Mouse (Mus musculus): ENCODE results near the gene Gm17584. TPM values are rescaled to one million over a fixed set of nuclear protein-coding genes. Genes with fewer than 3 reads are reported as not detected.
"Not testable (repeated sequence)": the region's sequence is repeated elsewhere in the genome, so short reads cannot be mapped to it uniquely, and the experiment has no call there.

Gm17584 gene
- polyA plus RNA-seq (2015; fragmentation: Nextera tagmentation; extraction: Ambion mirVana) = not detected in 2 replicates

DNA sequence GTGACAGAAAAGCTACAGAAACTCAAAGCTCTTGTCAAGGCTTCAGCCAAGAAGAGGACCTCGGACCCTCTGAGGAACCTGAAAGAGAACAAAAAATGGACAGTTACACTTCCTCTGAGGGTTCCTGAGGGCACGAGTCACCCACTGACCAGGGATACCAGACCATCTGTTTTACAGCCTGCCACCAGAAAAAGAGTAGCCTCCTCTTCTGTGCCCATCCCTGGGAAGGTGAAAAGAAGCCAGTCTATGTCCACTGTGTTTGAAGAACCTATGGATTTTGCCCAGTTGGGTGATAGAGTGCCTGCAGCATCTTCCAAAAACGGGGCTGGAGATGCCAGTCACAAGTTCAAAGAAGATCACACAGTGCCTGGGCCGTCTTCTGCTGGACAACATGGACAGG lies at the start of gene Gm17584:
Gm17584 (plus strand) TSS at position 301 of the 400 bp plus-strand sequence.
- no CpG with 5 or more reads among the region's 4 CpGs for WGBS (ENCODE audit: insufficient replicate concordance)
- not testable (repeated sequence) for H3K4me3 ChIP-seq (replicated peaks); H3K4me2 ChIP-seq; H3K27me3 ChIP-seq; ATAC-seq (ENCODE audit: low read depth); H3K9ac ChIP-seq; H3K27ac ChIP-seq; H3K36me3 ChIP-seq; DNase-seq; H3K9me3 ChIP-seq (replicated peaks); H3K4me1 ChIP-seq (replicated peaks)

Other genes starting within 250 kb of the Gm17584 start
- gene Gm17469, start 129.3 kb downstream of the Gm17584 start, polyA plus RNA-seq (2015; fragmentation: Nextera tagmentation; extraction: Ambion mirVana) = not detected in 2 replicates